Mouse (Mus musculus): ENCODE measurements around the gene Sstr2.
"Not testable (repeated sequence)": the region's sequence is repeated elsewhere in the genome, so short reads cannot be mapped to it uniquely, and the experiment has no call there.

Gene Sstr2

GRCm38 (mm10) chr11:113658763-113659162 lies 39.6 kb downstream of the Sstr2 start:
- no peak for DNase-seq

GRCm38 (mm10) chr11:113660213-113660612 lies 41.1 kb downstream of the Sstr2 start:
- DNase-seq: not testable (repeated sequence)

- DNase-seq: no peak
Observed at GRCm38 (mm10) chr11:113660940-113661339, 41.8 kb downstream of the Sstr2 start.

- DNase-seq: no peak
Observed at GRCm38 (mm10) chr11:113661835-113662351, 42.8 kb downstream of the Sstr2 start.

- no peak for DNase-seq
Observed at GRCm38 (mm10) chr11:113664279-113664678, 45.1 kb downstream of the Sstr2 start.

- no peak for DNase-seq
Observed at GRCm38 (mm10) chr11:113666205-113666604, 47.1 kb downstream of the Sstr2 start.

- peak; percentile 35 to 46 for DNase-seq
Observed at GRCm38 (mm10) chr11:113666648-113667047, 47.5 kb downstream of the Sstr2 start.

GRCm38 (mm10) chr11:113667122-113667521 lies 48.0 kb downstream of the Sstr2 start:
- DNase-seq: no peak

- no peak for DNase-seq
Observed at GRCm38 (mm10) chr11:113667704-113668103, 48.6 kb downstream of the Sstr2 start.

GRCm38 (mm10) chr11:113668857-113669256 lies 49.7 kb downstream of the Sstr2 start:
- no peak for DNase-seq

- DNase-seq: no peak
Observed at GRCm38 (mm10) chr11:113669711-113670110, 50.6 kb downstream of the Sstr2 start.

GRCm38 (mm10) chr11:113673614-113674013 lies 54.5 kb downstream of the Sstr2 start:
- no peak for DNase-seq

- DNase-seq: no peak
Observed at GRCm38 (mm10) chr11:113674595-113674994, 55.5 kb downstream of the Sstr2 start.

All from lung, adult 18-20 months (tissue).